Mouse (Mus musculus) neural tube, postnatal 0 days (tissue): ENCODE results near the gene Micall2. TPM values are rescaled to one million over a fixed set of nuclear protein-coding genes. Genes with fewer than 3 reads are reported as not detected.

Source experiments
- microRNA-seq: library from miRNA; unstranded; fragments of <30 nt; microRNA quantifications from one replicate; pipeline ENCODE4, GENCODE M21; 2016
- polyA plus RNA-seq: library from polyadenylated mRNA; unstranded; fragments of >200 nt; fragmentation: Nextera tagmentation; extraction: Ambion mirVana; gene quantifications from 2 replicates; pipeline ENCODE4 v1.2.1, GENCODE M21; 2015

Gene Micall2
- polyA plus RNA-seq: 6.6 and 7.1 TPM in 2 replicates

GRCm38 (mm10) chr5:139735677-139736503 is at the start of gene Micall2:
TSS of gene Micall2 (minus strand) at chr5:139736336.

GRCm38 (mm10) chr5:139775216-139775926 is 39.2 kb upstream of the Micall2 start, which contains the start of gene Ints1:
TSS of gene Ints1 (minus strand) at chr5:139775674.

Small RNAs within 50 kb of the gene (microRNA-seq; reads per million reads assigned to microRNA genes)
- gene Mir7037: not detected

Other genes starting within 250 kb of the Micall2 start
- gene Uncx, start 192.8 kb downstream of the Micall2 start, polyA plus RNA-seq: 16.0 and 19.6 TPM in 2 replicates
- 26.2 and 28.9 TPM in 2 replicates for gene Ints1, start 39.3 kb upstream of the Micall2 start, polyA plus RNA-seq
- 7.5 and 9.7 TPM in 2 replicates for gene Mafk, start 55.2 kb upstream of the Micall2 start, polyA plus RNA-seq
- gene Tmem184a, start 83.6 kb upstream of the Micall2 start, polyA plus RNA-seq: 0.21 and 0.22 TPM in 2 replicates
- not detected in 2 replicates for gene Gm26938, start 90.1 kb upstream of the Micall2 start, polyA plus RNA-seq
- 65.9 and 67.0 TPM in 2 replicates for gene Psmg3, start 90.5 kb upstream of the Micall2 start, polyA plus RNA-seq
- gene Elfn1, start 171.6 kb upstream of the Micall2 start, polyA plus RNA-seq: 5.8 and 8.4 TPM in 2 replicates